Mouse (Mus musculus) gastrocnemius, postnatal 10 days (tissue): ENCODE measurements around the gene Rbm26. TPM values are rescaled to one million over a fixed set of nuclear protein-coding genes. Genes with fewer than 3 reads are reported as not detected.

Experiments
- DNase-seq: peaks from one replicate; pipeline ENCODE4 v3.0.0; 2021; ENCODE audit warnings: mixed read lengths
- total RNA-seq, 2 experiments: library from RNA; stranded (reverse); gene quantifications; 2 replicates each; pipeline ENCODE4 v1.2.3; 2021

Gene Rbm26
- total RNA-seq, 2 experiments from 2014 or later = 24.8 to 34.3 TPM

GRCm38 (mm10) chr14:105087001-105087400 is 90.1 kb downstream of the Rbm26 start:
- no peak for DNase-seq

- DNase-seq = no peak
These were observed 91.7 kb downstream of the Rbm26 start for GRCm38 (mm10) chr14:105085332-105085993.

- DNase-seq = no peak
These were observed 92.3 kb downstream of the Rbm26 start for GRCm38 (mm10) chr14:105084757-105085330.

DNA sequence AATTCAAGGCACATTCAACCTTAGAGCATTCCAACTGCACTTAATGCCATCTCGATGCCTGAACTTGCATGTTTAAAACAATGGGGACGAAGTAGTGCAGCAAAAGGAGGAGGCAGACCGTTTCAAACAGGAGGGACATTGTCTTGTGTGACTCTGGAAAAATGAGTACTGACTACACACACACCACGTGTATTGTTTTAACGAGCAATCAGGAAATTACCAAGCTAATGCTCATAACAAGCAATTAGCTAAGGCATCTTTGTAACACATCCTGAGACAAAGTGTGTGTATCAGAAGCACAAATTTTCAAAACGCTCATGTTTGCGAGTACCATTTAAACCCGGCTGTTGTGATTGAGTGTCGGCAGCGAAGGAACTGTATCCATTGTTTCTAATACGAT is 93.0 kb downstream of the Rbm26 start:
- no peak for DNase-seq

GRCm38 (mm10) chr14:105074776-105075175 is 102.4 kb downstream of the Rbm26 start:
- no peak for DNase-seq

GRCm38 (mm10) chr14:105074376-105074775 is 102.8 kb downstream of the Rbm26 start:
- no peak for DNase-seq

DNA sequence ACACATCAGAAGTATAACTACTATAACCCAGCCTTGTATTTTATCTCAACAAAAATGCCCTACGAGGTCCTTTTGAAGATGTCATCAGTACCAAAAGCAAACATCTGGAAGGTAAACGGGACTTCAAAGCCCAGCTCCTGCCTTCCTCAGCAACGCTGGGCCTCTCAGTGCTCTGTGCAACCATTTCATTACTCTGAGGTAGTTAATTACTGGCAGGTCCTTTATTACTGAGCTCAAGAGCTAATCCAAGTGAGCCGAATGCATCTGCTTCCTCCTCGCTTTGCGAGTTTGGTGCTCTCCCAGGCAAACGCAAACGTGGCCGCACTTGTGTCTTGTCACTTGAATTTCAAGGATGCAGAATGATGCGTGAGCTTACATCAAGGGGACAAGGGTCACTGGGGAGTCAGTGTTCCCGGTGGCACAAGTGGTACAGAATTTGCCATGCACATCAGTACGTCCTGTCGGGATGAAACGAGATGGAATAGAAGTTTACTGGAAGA is 106.1 kb downstream of the Rbm26 start:
- DNase-seq = no peak

DNA sequence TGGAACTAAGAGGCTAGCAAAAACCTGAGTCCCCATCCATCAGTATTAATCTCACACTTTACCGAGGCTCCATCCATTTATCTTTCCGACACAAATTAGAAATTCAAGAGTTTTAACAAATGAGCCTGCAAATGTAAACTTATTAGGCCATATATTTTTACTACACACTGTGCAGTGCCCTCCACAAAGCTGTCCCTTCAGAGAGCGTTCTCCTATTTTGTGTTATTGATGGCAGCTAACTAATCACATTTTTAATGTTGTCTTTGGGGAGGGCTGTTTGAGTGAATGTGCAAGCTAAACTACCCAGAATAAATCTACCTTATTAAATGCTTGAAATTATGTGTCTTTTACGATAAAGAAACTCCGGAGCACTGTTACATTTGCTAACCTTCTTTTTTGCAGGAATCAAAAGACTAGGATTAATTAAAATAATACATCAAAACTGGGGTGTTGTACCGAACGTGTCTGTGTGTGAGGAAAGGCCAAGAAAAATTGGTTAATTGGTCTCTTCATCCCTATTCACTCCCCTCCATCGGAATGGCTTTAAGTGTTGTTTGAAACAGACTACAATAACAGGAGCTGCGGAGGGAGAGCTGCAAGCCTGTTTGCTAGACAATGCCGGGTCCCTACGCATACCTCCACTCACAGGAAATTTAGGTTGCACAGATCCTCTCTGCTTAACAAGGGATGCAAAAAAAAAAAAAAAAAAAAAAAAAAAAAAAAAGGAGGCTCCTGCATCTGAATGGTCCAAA is 106.7 kb downstream of the Rbm26 start:
- no peak for DNase-seq

DNA sequence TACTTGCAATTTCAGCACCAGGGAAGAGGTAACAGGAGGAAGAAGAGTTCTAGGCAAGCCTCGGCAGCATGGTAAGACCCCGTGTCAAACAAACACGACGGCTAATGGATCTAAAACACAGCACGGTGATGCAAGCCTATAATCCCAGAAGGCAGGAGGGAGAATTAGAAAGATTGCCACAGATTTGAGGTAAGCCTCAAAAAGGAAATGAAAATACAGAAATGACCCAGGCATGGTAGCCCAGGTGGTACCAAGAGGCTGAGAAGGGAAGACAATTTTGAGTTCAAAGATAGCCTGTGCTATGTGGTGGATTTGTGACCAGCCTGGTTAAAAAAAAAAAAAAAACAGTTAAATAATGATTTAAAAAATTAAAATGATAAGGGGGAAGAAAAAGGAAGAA is 109.1 kb downstream of the Rbm26 start:
- DNase-seq = no peak

- DNase-seq = no peak
These were observed 112.9 kb downstream of the Rbm26 start for GRCm38 (mm10) chr14:105064243-105064642.

- DNase-seq = no peak
These were observed 115.9 kb downstream of the Rbm26 start for GRCm38 (mm10) chr14:105061230-105061629.

- DNase-seq = no peak
These were observed 119.2 kb downstream of the Rbm26 start for GRCm38 (mm10) chr14:105057934-105058333.

Other genes starting within 250 kb of the Rbm26 start
- 10 to 100 TPM; 17.9 to 19.4 TPM for gene Ndfip2, start 81.2 kb upstream of the Rbm26 start, total RNA-seq